8 mouse cellular contexts compared by ENCODE assay signal in genomic region chr10:66807261-66807968, GRCm38 (mm10).
DNase-seq lines count a peak whose midpoint lies in the region; ATAC-seq and TF ChIP-seq lines count a peak whose summit lies in the region.

No protein-coding gene starts in this region.

- H3K36me3 ChIP-seq in heart, adult 2 months (ENCODE audit: control insufficient read depth, insufficient read depth, low read length), result no peaks in the 10 kb centered on the region
- no peaks in the 10 kb centered on the region for H3K36me3 ChIP-seq in heart, embryonic 12.5 days
- no peaks in the 10 kb centered on the region for H3K36me3 ChIP-seq in hindbrain, embryonic 15.5 days

- TF ChIP-seq POLR2A in heart, adult 2 months (IDR thresholded peaks at IDR 0.05; ENCODE audit: insufficient read depth, low read depth, low read length), result no peak
- TF ChIP-seq POLR2A in cerebellum, adult 2 months (IDR thresholded peaks at IDR 0.05; ENCODE audit: borderline replicate concordance, insufficient read depth, low read length), result no peak

- WGBS in heart, adult 2 months, result 40% methylated on average over 16 of the region's 16 CpGs
- 44% methylated on average over 16 of the region's 16 CpGs for WGBS in heart, embryonic 12.5 days
- 25% methylated on average over 16 of the region's 16 CpGs for whole genome bisulfite sequencing in cerebellum, adult 2 months
- 47% methylated on average over 16 of the region's 16 CpGs for WGBS in hindbrain, embryonic 15.5 days

- no peak overlapping the region for H3K4me2 ChIP-seq in heart, embryonic 12.5 days
- peak overlapping the region; percentile 39 for H3K4me2 ChIP-seq in hindbrain, embryonic 15.5 days

- H3K27me3 ChIP-seq in heart, adult 2 months (ENCODE audit: control insufficient read depth, insufficient read depth, low read length), result no peaks in the 10 kb centered on the region
- no peaks in the 10 kb centered on the region for H3K27me3 ChIP-seq in heart, embryonic 12.5 days (replicated peaks)
- no peaks in the 10 kb centered on the region for H3K27me3 ChIP-seq in cerebellum, adult 2 months (ENCODE audit: control insufficient read depth, insufficient read depth, low read length)
- no peaks in the 10 kb centered on the region for H3K27me3 ChIP-seq in hindbrain, embryonic 15.5 days

- peak; percentile 68 for TF ChIP-seq CTCF in heart, adult 2 months (IDR thresholded peaks at IDR 0.05)
- TF ChIP-seq CTCF in cerebellum, adult 2 months (IDR thresholded peaks at IDR 0.05; ENCODE audit: borderline replicate concordance, insufficient read depth, low read depth, low read length), result peak; percentile 88

- H3K9me3 ChIP-seq in heart, embryonic 12.5 days (replicated peaks), result peaks cover 9% of the 10 kb centered on the region
- H3K9me3 ChIP-seq in hindbrain, embryonic 15.5 days, result peaks cover 6% of the 10 kb centered on the region; the same call in 1 of the 2 replicates

- DNase-seq in heart, adult 2 months, result peak; percentile 50 to 67
- peak; percentile 75 to 82 for DNase-seq in cerebellum, adult 2 months
- peak; percentile 65 for DNase-seq in forelimb bud, embryonic 11.5 days (ENCODE audit: low read depth, low spot score)
- peak; percentile 51 to 52 for DNase-seq in layer of hippocampus, postnatal 36 days
- DNase-seq in right cerebral cortex, postnatal 25 days, result peak; percentile 56

- no peak overlapping the region for H3K4me3 ChIP-seq in heart, adult 2 months
- H3K4me3 ChIP-seq in heart, embryonic 12.5 days, result no peak overlapping the region
- H3K4me3 ChIP-seq in cerebellum, adult 2 months (replicated peaks; ENCODE audit: insufficient read depth, low read depth, low read length), result peak overlapping the region; percentile 40
- H3K4me3 ChIP-seq in hindbrain, embryonic 15.5 days, result no peak overlapping the region

- H3K4me1 ChIP-seq in heart, adult 2 months (ENCODE audit: control insufficient read depth, insufficient read depth, low read length), result no peaks in the 10 kb centered on the region
- H3K4me1 ChIP-seq in heart, embryonic 12.5 days (replicated peaks), result no peaks in the 10 kb centered on the region
- no peaks in the 10 kb centered on the region for H3K4me1 ChIP-seq in cerebellum, adult 2 months (ENCODE audit: control insufficient read depth, insufficient read depth, low read length)
- H3K4me1 ChIP-seq in hindbrain, embryonic 15.5 days (replicated peaks), result 0 out of 2 replicates have a peak, but pooled peaks cover 3% of the 10 kb centered on the region

- ATAC-seq in heart, embryonic 12.5 days (ENCODE audit: insufficient number of reproducible peaks, low FRiP score), result no peak
- peak; percentile 73 for ATAC-seq in hindbrain, embryonic 15.5 days (ENCODE audit: low FRiP score, low read depth)
- peak; percentile 81 for ATAC-seq in megakaryocyte-erythroid progenitor cell, adult 5-6 weeks (replicated peaks; ENCODE audit: low FRiP score, low TSS enrichment, poor library complexity, severe bottlenecking)

- H3K79me2 ChIP-seq in heart, adult 2 months (replicated peaks; ENCODE audit: control insufficient read depth, insufficient read depth, low read length), result no peaks in the 10 kb centered on the region

- intact Hi-C loops in heart, adult 2 months (cut with DNase I), result loop anchor here (2.0 kb wide), 1 partner anchor 67 kb away; no protein-coding TSS in a partner anchor

- TF ChIP-seq EP300 in heart, adult 2 months (IDR thresholded peaks at IDR 0.05; ENCODE audit: insufficient read depth, low read depth, low read length), result 0 out of 2 replicates have a peak, but pooled peaks have one; percentile 38

- H3K9ac ChIP-seq in heart, adult 2 months (ENCODE audit: low read depth, low read length), result no peak overlapping the region
- H3K9ac ChIP-seq in heart, embryonic 12.5 days, result no peak overlapping the region
- no peak overlapping the region for H3K9ac ChIP-seq in hindbrain, embryonic 15.5 days

- H3K27ac ChIP-seq in heart, adult 2 months, result no peak overlapping the region
- no peak overlapping the region for H3K27ac ChIP-seq in heart, embryonic 12.5 days (ENCODE audit: poor library complexity, severe bottlenecking)
- H3K27ac ChIP-seq in cerebellum, adult 2 months (ENCODE audit: insufficient read depth, low read length), result no peak overlapping the region
- no peak overlapping the region for H3K27ac ChIP-seq in hindbrain, embryonic 15.5 days (replicated peaks)
